Mouse (Mus musculus): ENCODE measurements around the gene Rhoa. TPM values are rescaled to one million over a fixed set of nuclear protein-coding genes. Genes with fewer than 3 reads are reported as not detected.
A peak's percentile ranks its signal among the peaks of the same experiment; 100 is the strongest.

Gene Rhoa
- polyA plus RNA-seq, 1 experiment from 2014 or later = 370 TPM

DNA sequence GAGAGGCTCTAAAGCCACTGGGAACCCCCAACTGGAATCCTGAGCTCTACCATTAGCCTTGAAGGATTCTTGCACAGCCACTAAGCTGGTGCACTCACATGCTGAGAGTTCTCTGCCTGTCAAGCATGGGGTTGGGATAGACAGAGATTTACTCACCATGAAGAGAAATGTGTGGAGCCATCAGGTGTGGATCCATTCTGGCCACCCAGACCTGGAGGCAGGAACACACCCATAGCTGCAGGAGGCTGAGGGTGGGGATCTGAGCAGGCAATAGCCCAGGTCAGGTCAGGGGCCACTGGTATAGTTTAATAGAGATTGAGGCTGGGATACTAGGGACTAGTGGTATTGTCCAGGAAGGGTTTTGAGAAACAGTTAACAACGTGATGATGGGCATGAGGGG is 759 bp upstream of the Rhoa start:
- Histone ChIP-seq H3K27me3 (ENCODE audit: control insufficient read depth, insufficient read depth, low read length) (no peaks in the 10 kb centered on the region), H3K4me2 (replicated peaks; ENCODE audit: low read depth) (peak overlapping the region; percentile 89), H3K9me3 (ENCODE audit: control insufficient read depth, low read length) (no peaks in the 10 kb centered on the region), H3K27ac (replicated peaks) (peak overlapping the region; percentile 97), H3K9ac (ENCODE audit: low read length) (peak overlapping the region; percentile 93), H3K4me1 (replicated peaks; ENCODE audit: control insufficient read depth, insufficient read depth) (peaks cover 7% of the 10 kb centered on the region), H3K36me3 (ENCODE audit: control insufficient read depth, insufficient read depth, low read length) (peaks cover 4% of the 10 kb centered on the region; the same call in 1 of the 2 replicates), H3K4me3 (ENCODE audit: low read depth, low read length) (peak overlapping the region; percentile 94)
- TF ChIP-seq CTCF (IDR thresholded peaks at IDR 0.05; ENCODE audit: low read depth) (no peak), EP300 (optimal IDR thresholded peaks at IDR 0.05) (no peak)
- DNase-seq (ENCODE audit: low spot score) (peak; percentile 40), ATAC-seq (ENCODE audit: low FRiP score, low TSS enrichment) (no peak)
- WGBS = 9% methylated on average over 1 of the region's 1 CpGs

GRCm38 (mm10) chr9:108306571-108306980 is 647 bp downstream of the Rhoa start:
- Histone ChIP-seq H3K27ac (replicated peaks) (peak overlapping the region; percentile 100), H3K9ac (ENCODE audit: low read length) (peak overlapping the region; percentile 99), H3K4me2 (replicated peaks; ENCODE audit: low read depth) (peak overlapping the region; percentile 61), H3K27me3 (ENCODE audit: control insufficient read depth, insufficient read depth, low read length) (no peaks in the 10 kb centered on the region), H3K4me1 (replicated peaks; ENCODE audit: control insufficient read depth, insufficient read depth) (peaks cover 7% of the 10 kb centered on the region), H3K4me3 (ENCODE audit: low read depth, low read length) (peak overlapping the region; percentile 94), H3K36me3 (ENCODE audit: control insufficient read depth, insufficient read depth, low read length) (peaks cover 4% of the 10 kb centered on the region; the same call in 1 of the 2 replicates), H3K9me3 (ENCODE audit: control insufficient read depth, low read length) (no peaks in the 10 kb centered on the region)
- WGBS = under 1% methylated on average over 39 of the region's 51 CpGs
- DNase-seq (ENCODE audit: low spot score) (peak; percentile 89), ATAC-seq (ENCODE audit: low FRiP score, low TSS enrichment) (peak; percentile 82)
- TF ChIP-seq CTCF (IDR thresholded peaks at IDR 0.05; ENCODE audit: low read depth) = no peak
- TF ChIP-seq EP300 (optimal IDR thresholded peaks at IDR 0.05) = no peak

- H3K27ac ChIP-seq (replicated peaks) = peak overlapping the region; percentile 100
- H3K4me2 ChIP-seq (replicated peaks; ENCODE audit: low read depth) = peak overlapping the region; percentile 61
Measured at GRCm38 (mm10) chr9:108307021-108307807, 1.3 kb downstream of the Rhoa start.

DNA sequence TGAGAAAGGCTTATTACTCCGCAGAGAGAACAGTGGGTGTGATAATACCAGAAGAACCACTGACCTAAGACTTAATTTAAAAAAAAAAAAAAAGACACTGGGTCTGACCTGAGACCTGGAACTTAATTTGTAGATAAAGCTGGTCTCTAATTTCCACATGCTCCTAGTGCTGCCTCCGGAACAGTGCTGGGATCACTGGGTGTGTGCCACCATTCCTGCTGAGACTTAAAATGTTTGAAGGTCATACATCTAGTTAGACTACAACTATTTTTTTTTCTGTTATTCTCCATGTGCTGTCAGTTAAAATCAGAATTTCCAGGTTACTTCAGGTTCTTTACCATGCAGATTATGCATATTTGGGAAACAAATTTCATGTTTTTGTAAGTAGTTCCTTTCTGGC is 2.2 kb downstream of the Rhoa start:
- DNase-seq (ENCODE audit: low spot score) = no peak
- Histone ChIP-seq H3K4me2 (replicated peaks; ENCODE audit: low read depth) (peak overlapping the region; percentile 61), H3K36me3 (ENCODE audit: control insufficient read depth, insufficient read depth, low read length) (peaks cover 1% of the 10 kb centered on the region; the same call in 1 of the 2 replicates), H3K9me3 (ENCODE audit: control insufficient read depth, low read length) (no peaks in the 10 kb centered on the region), H3K27ac (replicated peaks) (0 out of 2 replicates have a peak overlapping the region, but pooled peaks have one; percentile 14), H3K27me3 (ENCODE audit: control insufficient read depth, insufficient read depth, low read length) (no peaks in the 10 kb centered on the region), H3K4me1 (replicated peaks; ENCODE audit: control insufficient read depth, insufficient read depth) (peaks cover 7% of the 10 kb centered on the region), H3K4me3 (ENCODE audit: low read depth, low read length) (peak overlapping the region; percentile 94), H3K9ac (ENCODE audit: low read length) (0 out of 2 replicates have a peak overlapping the region, but pooled peaks have one; percentile 23)
- no peak for ATAC-seq (ENCODE audit: low FRiP score, low TSS enrichment)
- TF ChIP-seq CTCF (IDR thresholded peaks at IDR 0.05; ENCODE audit: low read depth) (no peak), EP300 (optimal IDR thresholded peaks at IDR 0.05) (no peak)
- WGBS = 27% methylated on average over 2 of the region's 2 CpGs

More at GRCm38 (mm10) chr9:108307021-108307807, 1.3 kb downstream of the Rhoa start:
- ATAC-seq (ENCODE audit: low FRiP score, low TSS enrichment) = no peak
- H3K36me3 ChIP-seq (ENCODE audit: control insufficient read depth, insufficient read depth, low read length) = peaks cover 4% of the 10 kb centered on the region; the same call in 1 of the 2 replicates
- WGBS = 2% methylated on average over 12 of the region's 12 CpGs
- H3K4me1 ChIP-seq (replicated peaks; ENCODE audit: control insufficient read depth, insufficient read depth) = peaks cover 7% of the 10 kb centered on the region
- H3K27me3 ChIP-seq (ENCODE audit: control insufficient read depth, insufficient read depth, low read length) = no peaks in the 10 kb centered on the region
- TF ChIP-seq CTCF (IDR thresholded peaks at IDR 0.05; ENCODE audit: low read depth) = no peak
- TF ChIP-seq EP300 (optimal IDR thresholded peaks at IDR 0.05) = no peak
- peak overlapping the region; percentile 99 for H3K9ac ChIP-seq (ENCODE audit: low read length)
- H3K4me3 ChIP-seq (ENCODE audit: low read depth, low read length) = peak overlapping the region; percentile 94
- no peaks in the 10 kb centered on the region for H3K9me3 ChIP-seq (ENCODE audit: control insufficient read depth, low read length)
- DNase-seq (ENCODE audit: low spot score) = no peak

- Histone ChIP-seq H3K4me1 (replicated peaks; ENCODE audit: control insufficient read depth, insufficient read depth) (no peaks in the 10 kb centered on the region), H3K27me3 (ENCODE audit: control insufficient read depth, insufficient read depth, low read length) (no peaks in the 10 kb centered on the region), H3K4me2 (replicated peaks; ENCODE audit: low read depth) (no peak overlapping the region), H3K9me3 (ENCODE audit: control insufficient read depth, low read length) (no peaks in the 10 kb centered on the region), H3K4me3 (ENCODE audit: low read depth, low read length) (no peak overlapping the region), H3K36me3 (ENCODE audit: control insufficient read depth, insufficient read depth, low read length) (0 out of 2 replicates have a peak, but pooled peaks cover 2% of the 10 kb centered on the region), H3K27ac (replicated peaks) (no peak overlapping the region), H3K9ac (ENCODE audit: low read length) (no peak overlapping the region)
- WGBS = 88% methylated on average over 3 of the region's 3 CpGs
- DNase-seq (ENCODE audit: low spot score) (no peak), ATAC-seq (ENCODE audit: low FRiP score, low TSS enrichment) (no peak)
- TF ChIP-seq EP300 (optimal IDR thresholded peaks at IDR 0.05) = no peak
- peak; percentile 64 for TF ChIP-seq CTCF (IDR thresholded peaks at IDR 0.05; ENCODE audit: low read depth)
Measured at GRCm38 (mm10) chr9:108317572-108317971, 11.6 kb downstream of the Rhoa start.

DNA sequence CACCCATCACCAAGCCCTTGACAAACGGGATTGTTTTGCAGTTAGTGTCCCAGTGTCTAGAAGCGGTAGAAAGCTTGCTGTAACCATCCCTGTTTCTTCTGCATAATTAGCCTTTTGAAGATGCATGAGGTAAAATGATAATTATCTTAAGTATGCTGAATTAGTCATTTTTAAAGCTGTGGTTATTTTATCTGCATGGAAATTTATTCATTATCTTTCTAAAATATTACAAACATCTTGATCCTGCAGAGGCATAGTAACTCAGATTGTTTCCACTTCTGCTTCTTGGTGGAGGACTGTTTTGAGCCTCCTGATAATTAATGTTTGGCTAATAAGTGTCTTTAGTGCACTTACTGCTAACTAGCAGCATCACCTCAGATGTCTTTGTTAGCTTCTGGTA is 12.5 kb downstream of the Rhoa start:
- DNase-seq (ENCODE audit: low spot score) (no peak), ATAC-seq (ENCODE audit: low FRiP score, low TSS enrichment) (no peak)
- no peak overlapping the region for H3K4me3 ChIP-seq (ENCODE audit: low read depth, low read length)
- WGBS = 69% methylated on average over 2 of the region's 2 CpGs
- H3K36me3 ChIP-seq (ENCODE audit: control insufficient read depth, insufficient read depth, low read length) = 0 out of 2 replicates have a peak, but pooled peaks cover 2% of the 10 kb centered on the region
- TF ChIP-seq EP300 (optimal IDR thresholded peaks at IDR 0.05) = no peak
- TF ChIP-seq CTCF (IDR thresholded peaks at IDR 0.05; ENCODE audit: low read depth) = no peak
- no peaks in the 10 kb centered on the region for H3K9me3 ChIP-seq (ENCODE audit: control insufficient read depth, low read length)
- no peak overlapping the region for H3K9ac ChIP-seq (ENCODE audit: low read length)
- no peaks in the 10 kb centered on the region for H3K27me3 ChIP-seq (ENCODE audit: control insufficient read depth, insufficient read depth, low read length)
- no peak overlapping the region for H3K27ac ChIP-seq (replicated peaks)
- no peak overlapping the region for H3K4me2 ChIP-seq (replicated peaks; ENCODE audit: low read depth)
- H3K4me1 ChIP-seq (replicated peaks; ENCODE audit: control insufficient read depth, insufficient read depth) = no peaks in the 10 kb centered on the region

Measured in stomach, postnatal 0 days (tissue).